Mouse (Mus musculus): ENCODE results near the gene Srp54c.
"Not testable (repeated sequence)": the region's sequence is repeated elsewhere in the genome, so short reads cannot be mapped to it uniquely, and the experiment has no call there.

- not testable (repeated sequence) for TF ChIP-seq CTCF (IDR thresholded peaks at IDR 0.05; ENCODE audit: insufficient read depth, low read length); POLR2A (IDR thresholded peaks at IDR 0.05; ENCODE audit: borderline replicate concordance, extremely low read depth, low read depth, low read length)
Measured at GRCm38 (mm10) chr12:55261950-55262349, 32.0 kb downstream of the Srp54c start.
